Mouse (Mus musculus): ENCODE data around the gene Vgll4. TPM values are rescaled to one million over a fixed set of nuclear protein-coding genes. Genes with fewer than 3 reads are reported as not detected.

Gene Vgll4
- polyA plus RNA-seq, 1 experiment from 2014 or later: 52.7 TPM

- ATAC-seq (ENCODE audit: insufficient number of reproducible peaks, insufficient read depth, low FRiP score, low read depth): no peak
These were observed 32.9 kb downstream of the Vgll4 start for GRCm38 (mm10) chr6:114936941-114937313.

GRCm38 (mm10) chr6:114936297-114936940, 33.4 kb downstream of the Vgll4 start:
- 80% methylated on average over 19 of the region's 19 CpGs for WGBS
- H3K4me2 ChIP-seq (ENCODE audit: low read length): no peak overlapping the region
- no peaks in the 10 kb centered on the region for H3K27me3 ChIP-seq (ENCODE audit: control insufficient read depth, insufficient read depth, low read length)
- no peaks in the 10 kb centered on the region for H3K9me3 ChIP-seq (ENCODE audit: control insufficient read depth, low read length)
- no peak overlapping the region for H3K27ac ChIP-seq (replicated peaks in 1 of 2; ENCODE audit: control insufficient read depth in 1 of 2, insufficient read depth in 1 of 2, low read depth in 2 of 2, low read length in 2 of 2)
- H3K9ac ChIP-seq (ENCODE audit: low read length): no peak overlapping the region
- no peak overlapping the region for H3K4me3 ChIP-seq (ENCODE audit: control insufficient read depth in 1 of 2, insufficient read depth in 1 of 2, low read depth in 1 of 2, low read length in 2 of 2)
- H3K4me1 ChIP-seq (ENCODE audit: control insufficient read depth in 2 of 2, insufficient read depth in 2 of 2, low read length in 2 of 2): peaks cover 4 to 5% of the 10 kb centered on the region in 2 experiments; a peak in 2 of 4 replicates
- no peaks in the 10 kb centered on the region for H3K36me3 ChIP-seq (ENCODE audit: control insufficient read depth, insufficient read depth, low read length)
- no peak for ATAC-seq (ENCODE audit: insufficient number of reproducible peaks, insufficient read depth, low FRiP score, low read depth)

More at GRCm38 (mm10) chr6:114936941-114937313, 32.9 kb downstream of the Vgll4 start:
- Histone ChIP-seq H3K27me3 (ENCODE audit: control insufficient read depth, insufficient read depth, low read length) (no peaks in the 10 kb centered on the region), H3K9ac (ENCODE audit: low read length) (no peak overlapping the region), H3K4me3 (ENCODE audit: control insufficient read depth in 1 of 2, insufficient read depth in 1 of 2, low read depth in 1 of 2, low read length in 2 of 2) (no peak overlapping the region), H3K27ac (replicated peaks in 1 of 2; ENCODE audit: control insufficient read depth in 1 of 2, insufficient read depth in 1 of 2, low read depth in 2 of 2, low read length in 2 of 2) (no peak overlapping the region), H3K4me1 (ENCODE audit: control insufficient read depth in 2 of 2, insufficient read depth in 2 of 2, low read length in 2 of 2) (0 out of 4 replicates have a peak, but pooled peaks cover 0 to 4% of the 10 kb centered on the region in 2 experiments), H3K9me3 (ENCODE audit: control insufficient read depth, low read length) (no peaks in the 10 kb centered on the region), H3K36me3 (ENCODE audit: control insufficient read depth, insufficient read depth, low read length) (no peaks in the 10 kb centered on the region), H3K4me2 (ENCODE audit: low read length) (no peak overlapping the region)
- 79% methylated on average over 5 of the region's 5 CpGs for WGBS

- no peak overlapping the region for H3K4me2 ChIP-seq (ENCODE audit: low read length)
- peaks cover 8 to 14% of the 10 kb centered on the region in 2 experiments for H3K4me1 ChIP-seq (ENCODE audit: control insufficient read depth in 2 of 2, insufficient read depth in 2 of 2, low read length in 2 of 2)
- no peaks in the 10 kb centered on the region for H3K9me3 ChIP-seq (ENCODE audit: control insufficient read depth, low read length)
- no peak overlapping the region for H3K27ac ChIP-seq (replicated peaks in 1 of 2; ENCODE audit: control insufficient read depth in 1 of 2, insufficient read depth in 1 of 2, low read depth in 2 of 2, low read length in 2 of 2)
- no peak for ATAC-seq (ENCODE audit: insufficient number of reproducible peaks, insufficient read depth, low FRiP score, low read depth)
- 85% methylated on average over 3 of the region's 3 CpGs for WGBS
- no peak overlapping the region for H3K4me3 ChIP-seq (ENCODE audit: control insufficient read depth in 1 of 2, insufficient read depth in 1 of 2, low read depth in 1 of 2, low read length in 2 of 2)
- no peak overlapping the region for H3K9ac ChIP-seq (ENCODE audit: low read length)
- H3K36me3 ChIP-seq (ENCODE audit: control insufficient read depth, insufficient read depth, low read length): no peaks in the 10 kb centered on the region
- no peaks in the 10 kb centered on the region for H3K27me3 ChIP-seq (ENCODE audit: control insufficient read depth, insufficient read depth, low read length)
These were observed 34.4 kb downstream of the Vgll4 start for GRCm38 (mm10) chr6:114935362-114935761.

- no peak overlapping the region for H3K4me2 ChIP-seq (ENCODE audit: low read length)
- ATAC-seq (ENCODE audit: insufficient number of reproducible peaks, insufficient read depth, low FRiP score, low read depth): no peak
These were observed 35.7 kb downstream of the Vgll4 start for GRCm38 (mm10) chr6:114934045-114934444.

GRCm38 (mm10) chr6:114932991-114933392, 36.8 kb downstream of the Vgll4 start:
- no peak overlapping the region for H3K27ac ChIP-seq (replicated peaks in 1 of 2; ENCODE audit: control insufficient read depth in 1 of 2, insufficient read depth in 1 of 2, low read depth in 2 of 2, low read length in 2 of 2)
- ATAC-seq (ENCODE audit: insufficient number of reproducible peaks, insufficient read depth, low FRiP score, low read depth): no peak
- 72% methylated on average over 3 of the region's 3 CpGs for WGBS

More at GRCm38 (mm10) chr6:114934045-114934444, 35.7 kb downstream of the Vgll4 start:
- Histone ChIP-seq H3K27ac (replicated peaks in 1 of 2; ENCODE audit: control insufficient read depth in 1 of 2, insufficient read depth in 1 of 2, low read depth in 2 of 2, low read length in 2 of 2) (no peak overlapping the region), H3K4me1 (ENCODE audit: control insufficient read depth in 2 of 2, insufficient read depth in 2 of 2, low read length in 2 of 2) (peaks cover 8 to 20% of the 10 kb centered on the region in 2 experiments), H3K36me3 (ENCODE audit: control insufficient read depth, insufficient read depth, low read length) (no peaks in the 10 kb centered on the region), H3K4me3 (ENCODE audit: control insufficient read depth in 1 of 2, insufficient read depth in 1 of 2, low read depth in 1 of 2, low read length in 2 of 2) (no peak overlapping the region), H3K27me3 (ENCODE audit: control insufficient read depth, insufficient read depth, low read length) (no peaks in the 10 kb centered on the region), H3K9ac (ENCODE audit: low read length) (no peak overlapping the region), H3K9me3 (ENCODE audit: control insufficient read depth, low read length) (no peaks in the 10 kb centered on the region)
- 81% methylated on average over 11 of the region's 11 CpGs for WGBS

GRCm38 (mm10) chr6:114932116-114932500, 37.7 kb downstream of the Vgll4 start:
- no peak for ATAC-seq (ENCODE audit: insufficient number of reproducible peaks, insufficient read depth, low FRiP score, low read depth)
- Histone ChIP-seq H3K9me3 (ENCODE audit: control insufficient read depth, low read length) (0 out of 2 replicates have a peak, but pooled peaks cover under 1% of the 10 kb centered on the region), H3K36me3 (ENCODE audit: control insufficient read depth, insufficient read depth, low read length) (no peaks in the 10 kb centered on the region), H3K4me1 (ENCODE audit: control insufficient read depth in 2 of 2, insufficient read depth in 2 of 2, low read length in 2 of 2) (peaks cover 10 to 20% of the 10 kb centered on the region in 2 experiments), H3K9ac (ENCODE audit: low read length) (no peak overlapping the region), H3K4me3 (ENCODE audit: control insufficient read depth in 1 of 2, insufficient read depth in 1 of 2, low read depth in 1 of 2, low read length in 2 of 2) (no peak overlapping the region), H3K4me2 (ENCODE audit: low read length) (no peak overlapping the region), H3K27ac (replicated peaks in 1 of 2; ENCODE audit: control insufficient read depth in 1 of 2, insufficient read depth in 1 of 2, low read depth in 2 of 2, low read length in 2 of 2) (no peak overlapping the region), H3K27me3 (ENCODE audit: control insufficient read depth, insufficient read depth, low read length) (no peaks in the 10 kb centered on the region)
- WGBS: 82% methylated on average over 5 of the region's 5 CpGs

More at GRCm38 (mm10) chr6:114932991-114933392, 36.8 kb downstream of the Vgll4 start:
- Histone ChIP-seq H3K4me2 (ENCODE audit: low read length) (no peak overlapping the region), H3K9ac (ENCODE audit: low read length) (no peak overlapping the region), H3K4me1 (ENCODE audit: control insufficient read depth in 2 of 2, insufficient read depth in 2 of 2, low read length in 2 of 2) (peaks cover 10 to 20% of the 10 kb centered on the region in 2 experiments), H3K9me3 (ENCODE audit: control insufficient read depth, low read length) (no peaks in the 10 kb centered on the region), H3K4me3 (ENCODE audit: control insufficient read depth in 1 of 2, insufficient read depth in 1 of 2, low read depth in 1 of 2, low read length in 2 of 2) (no peak overlapping the region), H3K36me3 (ENCODE audit: control insufficient read depth, insufficient read depth, low read length) (no peaks in the 10 kb centered on the region), H3K27me3 (ENCODE audit: control insufficient read depth, insufficient read depth, low read length) (no peaks in the 10 kb centered on the region)

- WGBS: 58% methylated on average over 28 of the region's 28 CpGs
- peaks cover 10 to 20% of the 10 kb centered on the region in 2 experiments for H3K4me1 ChIP-seq (ENCODE audit: control insufficient read depth in 2 of 2, insufficient read depth in 2 of 2, low read length in 2 of 2)
- ATAC-seq (ENCODE audit: insufficient number of reproducible peaks, insufficient read depth, low FRiP score, low read depth): no peak
- peak overlapping the region; percentile 35 for H3K4me2 ChIP-seq (ENCODE audit: low read length)
- H3K9me3 ChIP-seq (ENCODE audit: control insufficient read depth, low read length): 0 out of 2 replicates have a peak, but pooled peaks cover 4% of the 10 kb centered on the region
- 0 out of 4 replicates have a peak overlapping the region, but pooled peaks of 1 of the 2 experiments have one; percentile 8 for H3K27ac ChIP-seq (replicated peaks in 1 of 2; ENCODE audit: control insufficient read depth in 1 of 2, insufficient read depth in 1 of 2, low read depth in 2 of 2, low read length in 2 of 2)
- H3K27me3 ChIP-seq (ENCODE audit: control insufficient read depth, insufficient read depth, low read length): no peaks in the 10 kb centered on the region
- 0 out of 4 replicates have a peak overlapping the region, but pooled peaks of 1 of the 2 experiments have one; percentile 1 for H3K4me3 ChIP-seq (ENCODE audit: control insufficient read depth in 1 of 2, insufficient read depth in 1 of 2, low read depth in 1 of 2, low read length in 2 of 2)
- no peak overlapping the region for H3K9ac ChIP-seq (ENCODE audit: low read length)
- no peaks in the 10 kb centered on the region for H3K36me3 ChIP-seq (ENCODE audit: control insufficient read depth, insufficient read depth, low read length)
These were observed 38.3 kb downstream of the Vgll4 start for GRCm38 (mm10) chr6:114931212-114932115.

All from heart, embryonic 14.5 days (tissue).